Mouse (Mus musculus): ENCODE measurements around the gene Dusp7. TPM values are rescaled to one million over a fixed set of nuclear protein-coding genes. Genes with fewer than 3 reads are reported as not detected.

Dusp7 gene
- total RNA-seq, 2 experiments from 2014 or later: 54.3 to 54.4 TPM

GRCm38 (mm10) chr9:106377247-106377646 is 8.8 kb downstream of the Dusp7 start:
- DNase-seq: no peak
- intact Hi-C loops (cut with DNase I): no loop called here

- intact Hi-C loops (cut with DNase I): no loop called here
- DNase-seq: no peak
Measured at GRCm38 (mm10) chr9:106378045-106378444, 9.6 kb downstream of the Dusp7 start.

GRCm38 (mm10) chr9:106378753-106379152 is 10.3 kb downstream of the Dusp7 start:
- intact Hi-C loops (cut with DNase I): no loop called here
- no peak for DNase-seq

GRCm38 (mm10) chr9:106386181-106386864 is 17.9 kb downstream of the Dusp7 start:
- intact Hi-C loops (cut with DNase I): no loop called here
- no peak for DNase-seq

- DNase-seq: peak; percentile 42
- intact Hi-C loops (cut with DNase I): no loop called here
Measured at GRCm38 (mm10) chr9:106392828-106393527, 24.5 kb downstream of the Dusp7 start.

- intact Hi-C loops (cut with DNase I): no loop called here
- no peak for DNase-seq
Measured at GRCm38 (mm10) chr9:106393548-106393947, 25.1 kb downstream of the Dusp7 start.

- no peak for DNase-seq
- intact Hi-C loops (cut with DNase I): no loop called here
Measured at GRCm38 (mm10) chr9:106394649-106395602, 26.5 kb downstream of the Dusp7 start.

GRCm38 (mm10) chr9:106397733-106398132 is 29.3 kb downstream of the Dusp7 start:
- intact Hi-C loops (cut with DNase I): no loop called here
- no peak for DNase-seq

- no peak for DNase-seq
Measured at GRCm38 (mm10) chr9:106398667-106399311, 30.4 kb downstream of the Dusp7 start.

GRCm38 (mm10) chr9:106399808-106400207 is 31.4 kb downstream of the Dusp7 start:
- intact Hi-C loops (cut with DNase I): no loop called here
- no peak for DNase-seq

More at GRCm38 (mm10) chr9:106398667-106399311, 30.4 kb downstream of the Dusp7 start:
- intact Hi-C loops (cut with DNase I): no loop called here

GRCm38 (mm10) chr9:106402149-106402548 is 33.7 kb downstream of the Dusp7 start:
- no peak for DNase-seq
- intact Hi-C loops (cut with DNase I): no loop called here

- no peak for DNase-seq
- intact Hi-C loops (cut with DNase I): no loop called here
Measured at GRCm38 (mm10) chr9:106402607-106403375, 34.4 kb downstream of the Dusp7 start.

GRCm38 (mm10) chr9:106405275-106405674 is 36.8 kb downstream of the Dusp7 start:
- intact Hi-C loops (cut with DNase I): no loop called here
- peak; percentile 81 for DNase-seq

GRCm38 (mm10) chr9:106406443-106407078 is 38.1 kb downstream of the Dusp7 start:
- DNase-seq: no peak
- intact Hi-C loops (cut with DNase I): no loop called here

GRCm38 (mm10) chr9:106409096-106409495 is 40.7 kb downstream of the Dusp7 start:
- no peak for DNase-seq
- intact Hi-C loops (cut with DNase I): no loop called here

GRCm38 (mm10) chr9:106410086-106410650 is 41.7 kb downstream of the Dusp7 start:
- no peak for DNase-seq
- intact Hi-C loops (cut with DNase I): no loop called here

GRCm38 (mm10) chr9:106411091-106411594 is 42.7 kb downstream of the Dusp7 start:
- DNase-seq: no peak
- intact Hi-C loops (cut with DNase I): no loop called here

- intact Hi-C loops (cut with DNase I): no loop called here
- no peak for DNase-seq
Measured at GRCm38 (mm10) chr9:106411729-106412128, 43.3 kb downstream of the Dusp7 start.

- DNase-seq: no peak
- intact Hi-C loops (cut with DNase I): no loop called here
Measured at GRCm38 (mm10) chr9:106412210-106412609, 43.8 kb downstream of the Dusp7 start.

Measured in left cerebral cortex, postnatal 4 days (tissue).